Mouse (Mus musculus) left cerebral cortex, postnatal 25 days (tissue): Measurements from ENCODE around the gene Ttc28. TPM values are rescaled to one million over a fixed set of nuclear protein-coding genes. Genes with fewer than 3 reads are reported as not detected.
A peak's percentile ranks its signal among the peaks of the same experiment; 100 is the strongest.

Experiments used
- DNase-seq, 2 experiments: peaks; one replicate each; pipeline ENCODE4 v3.0.0; 2022; ENCODE audit warnings: low spot score in 2 of 2, mixed read lengths in 1 of 2
- intact Hi-C: fragments of 180-260 bp; cut with DNase I; formaldehyde crosslinking; loops from one replicate; pipeline ENCODE4 v1.15.1; 2025
- total RNA-seq, 2 experiments: library from RNA; stranded (reverse); gene quantifications; 2 replicates each; pipeline ENCODE4 v1.2.3; 2021

The Ttc28 gene
- total RNA-seq, 2 experiments from 2014 or later, result 11.6 to 13.2 TPM

DNA sequence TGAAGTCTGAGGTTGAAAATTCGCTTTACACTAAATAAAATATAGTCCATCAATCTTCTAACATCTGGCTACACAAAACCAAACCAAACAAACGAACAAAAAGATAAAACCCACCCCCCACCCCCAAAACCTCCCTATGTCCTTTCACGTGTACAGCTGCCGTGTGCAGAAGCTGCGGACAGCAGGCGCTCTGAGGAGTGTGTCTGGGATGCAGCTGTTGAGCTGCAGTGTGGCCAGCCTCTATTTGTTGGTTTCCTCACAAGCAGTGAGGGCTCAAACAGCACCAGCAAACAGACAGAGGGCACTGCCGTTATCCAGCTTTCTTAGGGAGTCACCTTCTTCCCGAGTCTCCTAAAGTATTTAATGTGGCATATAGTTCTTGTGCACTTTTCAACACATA is 146.6 kb downstream of the Ttc28 start:
- DNase-seq, result no peak
- intact Hi-C loops, result no loop called here

DNA sequence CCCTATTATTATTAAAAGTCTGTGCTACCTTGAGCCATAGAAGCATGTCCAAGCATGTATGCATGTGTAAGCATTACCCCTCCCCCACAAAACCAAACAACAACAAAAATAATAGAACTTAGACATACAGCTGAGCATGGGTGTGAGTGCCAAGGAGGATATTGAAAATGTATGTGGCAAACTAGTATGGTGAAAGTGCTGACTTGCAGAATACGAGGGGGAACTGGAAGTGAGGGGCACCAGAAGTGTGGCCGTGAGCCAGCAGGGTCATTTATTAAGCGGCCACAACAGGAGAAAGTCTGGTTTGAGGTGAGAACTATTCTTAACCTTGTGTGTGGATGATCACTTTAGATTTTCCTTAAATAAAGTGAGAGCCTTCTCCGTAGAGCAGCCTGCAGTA is 148.7 kb downstream of the Ttc28 start:
- intact Hi-C loops, result no loop called here
- no peak for DNase-seq

DNA sequence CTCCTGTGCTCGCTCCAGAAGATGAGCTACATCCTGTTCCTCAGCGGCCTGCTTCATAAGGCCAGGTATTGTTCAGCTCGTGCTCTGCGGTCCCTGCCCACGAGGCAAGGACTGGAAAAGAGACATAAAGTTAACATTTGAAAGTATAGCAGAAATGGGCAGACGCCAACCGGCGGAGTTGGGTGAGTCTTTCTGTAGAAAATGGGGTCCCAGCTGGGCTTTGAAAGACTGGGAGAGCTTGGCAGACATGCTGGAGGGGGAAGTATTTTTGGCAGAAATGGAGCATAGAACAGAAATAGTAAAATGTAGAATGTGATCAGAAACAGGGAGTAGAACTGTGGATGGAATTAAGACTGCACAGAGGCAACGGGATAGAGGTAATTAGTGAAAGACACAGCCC is 149.3 kb downstream of the Ttc28 start:
- intact Hi-C loops, result no loop called here

DNA sequence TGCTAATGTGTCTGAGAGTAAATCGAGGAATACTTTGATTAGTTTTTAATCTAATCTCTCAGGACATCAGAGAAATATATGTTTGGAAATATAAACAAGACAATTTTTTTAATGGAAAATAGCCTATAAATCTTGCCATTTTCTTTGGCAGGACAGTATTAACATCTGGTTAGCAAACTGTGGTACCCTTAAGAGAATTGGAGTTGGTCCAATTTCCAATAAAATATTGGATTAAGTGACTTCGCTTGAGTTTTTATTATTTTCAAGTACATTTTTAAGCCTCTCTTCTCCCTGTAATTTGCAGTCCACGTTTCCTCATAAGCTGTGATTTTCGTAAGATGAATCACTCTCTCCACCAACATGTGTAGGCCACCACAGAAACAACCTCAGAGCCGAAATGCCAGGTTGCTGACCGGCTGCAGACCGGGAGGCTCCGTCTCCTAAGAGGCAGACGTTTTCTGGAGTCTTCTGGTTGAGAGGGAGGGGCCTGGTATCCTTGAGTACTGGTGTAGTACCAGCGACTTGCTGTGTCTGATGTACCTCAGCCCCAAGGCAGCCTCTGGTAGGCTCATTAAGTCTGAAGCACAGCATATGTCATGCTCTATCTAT is 153.2 kb downstream of the Ttc28 start:
- no peak for DNase-seq
- intact Hi-C loops, result no loop called here

More for the DNA sequence above, 149.3 kb downstream of the Ttc28 start:
- DNase-seq, result peak in 1 of 2 experiments; percentile 69

DNA sequence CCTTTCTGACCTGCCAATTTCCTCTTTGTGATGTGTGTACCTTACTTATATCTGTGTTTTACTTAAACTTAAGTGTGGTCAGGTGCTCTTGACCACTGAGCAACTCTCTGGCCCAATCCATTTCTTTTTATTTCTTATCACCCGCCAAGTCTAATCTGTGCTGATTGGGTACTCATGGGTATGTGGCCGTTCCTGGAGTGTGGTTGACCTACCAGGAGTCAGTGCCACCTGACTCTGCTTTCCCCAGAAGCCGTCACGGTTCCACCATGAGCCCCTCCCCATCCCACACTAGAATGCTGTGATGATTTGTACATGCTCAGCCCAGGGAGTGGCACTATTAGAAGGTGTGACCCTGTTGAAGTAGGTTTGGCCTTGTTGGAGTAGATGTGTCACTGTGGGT is 153.9 kb downstream of the Ttc28 start:
- DNase-seq, result no peak
- intact Hi-C loops, result no loop called here

DNA sequence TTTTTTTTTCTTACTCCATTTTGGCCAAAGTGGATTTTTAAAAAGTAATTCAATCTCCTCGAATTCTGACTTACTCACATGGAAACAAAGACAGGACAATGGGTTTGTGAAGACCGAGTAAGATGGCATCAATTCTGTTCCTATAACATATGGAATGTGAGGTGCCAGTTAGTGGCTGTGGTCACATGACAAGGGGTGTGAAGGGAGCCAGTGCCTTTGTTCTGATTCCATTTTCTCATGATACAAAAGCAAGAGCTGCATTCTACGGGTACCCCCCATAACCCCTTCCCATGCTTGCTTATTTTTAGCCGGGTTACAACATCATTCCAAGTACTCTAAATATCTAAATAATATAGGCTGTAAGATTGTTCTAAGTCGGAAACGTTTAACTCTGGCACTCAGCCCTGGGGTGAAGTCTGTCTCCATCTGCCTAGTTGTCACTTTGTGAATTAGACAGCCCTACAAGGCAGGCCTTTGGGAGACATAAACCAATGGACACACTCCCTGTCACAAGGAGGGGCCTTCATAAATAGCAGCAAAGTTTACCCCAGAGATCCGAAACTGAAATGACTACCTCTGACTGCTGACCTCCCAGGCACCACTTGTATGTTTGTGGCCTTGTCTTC is 157.6 kb downstream of the Ttc28 start:
- intact Hi-C loops, result no loop called here
- DNase-seq, result no peak

DNA sequence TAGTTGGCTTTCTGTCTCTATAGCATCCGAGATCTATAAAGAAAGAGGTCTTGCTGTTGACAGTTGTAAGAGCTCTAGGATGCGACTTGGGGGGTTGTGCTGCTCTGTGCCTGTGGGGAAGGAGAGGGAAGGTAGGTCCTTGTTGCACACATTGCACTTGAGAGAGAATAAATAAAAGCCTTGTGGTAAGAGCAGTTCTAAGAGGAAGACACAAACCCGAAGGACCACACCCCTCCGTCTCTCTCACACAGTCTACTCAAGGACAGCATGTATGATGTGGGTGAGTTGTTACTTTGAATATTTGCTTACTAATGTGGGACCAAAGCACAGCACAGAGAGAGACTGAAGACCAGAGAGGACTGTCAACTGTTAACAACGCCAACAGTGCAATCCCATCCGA is 160.2 kb downstream of the Ttc28 start:
- intact Hi-C loops, result no loop called here
- no peak for DNase-seq

DNA sequence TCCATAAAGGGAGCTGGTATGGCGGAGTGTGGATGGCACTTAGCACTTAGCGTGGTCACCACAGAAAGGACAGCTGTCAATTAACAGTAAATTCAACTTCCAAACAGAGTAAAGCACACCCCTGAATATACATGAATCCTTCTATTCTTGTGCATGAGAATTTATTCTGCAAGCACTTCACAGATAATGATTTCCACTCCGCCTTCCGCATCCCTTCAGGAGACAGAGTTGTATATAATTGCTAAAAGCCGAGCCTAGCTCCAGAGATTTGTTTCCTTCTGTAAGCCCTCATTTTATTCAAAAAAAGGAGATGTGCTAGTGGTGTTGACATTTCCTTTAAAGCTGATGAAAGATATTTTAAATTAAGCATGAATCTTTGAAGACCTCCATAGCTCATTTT is 162.3 kb downstream of the Ttc28 start:
- intact Hi-C loops, result no loop called here

DNA sequence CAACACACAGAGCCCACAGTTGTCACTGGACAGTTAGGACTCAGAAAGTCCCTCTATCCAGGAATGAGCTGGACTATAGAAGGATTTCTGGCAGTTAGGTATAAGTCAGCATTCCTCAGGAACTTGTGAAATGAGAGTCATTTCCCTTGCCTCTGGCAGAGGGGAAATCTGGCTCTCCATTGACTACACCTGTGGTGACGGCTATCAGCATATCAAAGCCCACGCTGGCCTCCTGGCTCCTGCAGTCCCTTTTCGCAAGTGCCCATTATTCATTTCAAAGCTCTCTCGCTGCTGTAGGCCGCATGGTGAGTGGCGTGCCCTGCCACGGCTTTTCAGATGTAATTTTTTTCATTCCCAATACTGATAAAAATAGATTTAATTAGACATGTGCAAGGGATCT is 164.6 kb downstream of the Ttc28 start:
- DNase-seq, result no peak
- intact Hi-C loops, result no loop called here

More for the DNA sequence above, 162.3 kb downstream of the Ttc28 start:
- no peak for DNase-seq

DNA sequence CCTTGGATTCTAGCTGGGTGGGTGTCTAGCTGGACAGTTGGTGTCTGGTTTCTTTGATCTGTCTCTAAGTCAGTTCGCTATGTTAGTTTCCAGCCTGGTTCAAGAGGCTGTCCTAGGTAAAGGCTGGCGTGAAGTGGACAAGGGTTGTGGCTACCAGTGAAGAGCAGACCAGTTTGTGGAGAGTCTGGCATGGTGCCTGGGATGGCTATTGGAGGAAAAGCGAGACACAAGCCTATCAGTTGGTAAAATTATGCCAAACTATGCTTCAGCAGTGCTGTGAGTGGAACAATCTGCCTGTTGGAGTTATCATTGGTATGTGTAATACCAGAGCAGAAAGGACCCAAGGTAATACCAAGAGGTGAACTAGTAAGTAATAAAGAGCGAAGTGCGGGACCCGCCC is 166.8 kb downstream of the Ttc28 start:
- intact Hi-C loops, result no loop called here
- no peak for DNase-seq

DNA sequence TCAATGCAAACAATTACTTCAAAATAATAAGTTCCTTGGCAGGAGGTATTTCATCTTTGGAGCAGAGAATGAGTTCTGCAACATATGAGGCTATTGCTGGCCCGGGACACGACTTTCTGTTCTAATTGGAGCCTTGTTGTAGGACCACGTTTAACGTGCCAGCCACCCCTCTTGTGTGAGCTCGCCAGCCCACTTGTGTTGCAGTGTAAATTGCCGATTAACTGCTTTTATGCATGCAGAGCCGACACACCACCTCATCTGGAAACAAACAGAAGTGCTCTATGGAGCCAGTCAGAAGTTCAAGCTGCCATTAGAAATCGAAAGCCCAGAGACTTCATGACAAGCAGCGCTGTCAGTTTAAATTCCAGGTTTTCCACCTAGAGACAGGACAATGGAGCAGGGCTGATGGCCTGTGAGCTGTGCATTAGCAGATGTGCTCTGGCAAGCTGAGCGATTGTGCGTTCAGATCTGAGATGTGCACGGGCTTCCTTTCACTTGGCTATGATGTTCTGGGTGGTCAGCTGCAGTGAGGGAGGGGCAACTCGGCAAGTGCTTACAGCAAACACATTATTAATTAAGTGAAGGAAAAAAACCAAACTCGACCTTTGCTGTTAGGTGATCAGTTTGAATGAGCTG is 167.4 kb downstream of the Ttc28 start:
- DNase-seq, result no peak
- intact Hi-C loops, result no loop called here

DNA sequence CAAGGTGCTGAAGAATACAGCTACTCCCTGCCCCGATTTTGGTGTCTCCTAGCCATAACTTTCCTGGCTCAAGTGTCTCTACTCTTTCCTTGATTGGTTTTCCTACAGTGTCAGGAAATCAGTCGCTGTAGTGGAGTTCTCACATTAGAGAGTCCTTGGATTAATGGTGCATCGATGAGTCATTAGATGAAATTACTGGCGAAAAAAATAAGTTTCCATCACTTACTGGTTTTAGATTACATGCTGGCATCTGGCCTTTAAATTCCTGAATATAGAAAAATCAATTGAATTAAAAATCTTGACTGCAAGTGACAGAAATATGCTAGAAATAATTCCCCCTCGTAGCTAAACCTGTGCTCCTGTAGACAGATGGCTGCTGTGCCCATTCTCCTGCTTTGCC is 168.4 kb downstream of the Ttc28 start:
- no peak for DNase-seq
- intact Hi-C loops, result no loop called here

DNA sequence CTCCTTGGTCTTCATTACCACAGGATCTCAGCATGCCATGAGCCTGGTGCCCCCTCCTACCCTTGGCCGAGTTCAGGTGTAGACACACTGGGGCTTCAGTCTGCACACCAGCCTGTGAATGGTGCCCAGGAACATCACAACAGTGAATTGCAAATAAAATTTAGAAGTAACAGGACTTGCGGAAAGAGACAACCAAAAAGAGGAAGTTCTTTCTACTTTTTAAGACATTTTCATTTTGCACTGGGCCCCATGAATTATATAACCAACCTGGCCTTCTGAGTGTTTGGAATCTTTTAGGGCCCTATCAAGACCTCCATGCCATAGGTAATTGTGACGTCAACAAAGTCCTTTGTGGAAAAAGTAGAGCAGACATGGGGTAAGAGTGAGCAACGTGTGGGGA is 170.0 kb downstream of the Ttc28 start:
- no peak for DNase-seq
- intact Hi-C loops, result no loop called here

DNA sequence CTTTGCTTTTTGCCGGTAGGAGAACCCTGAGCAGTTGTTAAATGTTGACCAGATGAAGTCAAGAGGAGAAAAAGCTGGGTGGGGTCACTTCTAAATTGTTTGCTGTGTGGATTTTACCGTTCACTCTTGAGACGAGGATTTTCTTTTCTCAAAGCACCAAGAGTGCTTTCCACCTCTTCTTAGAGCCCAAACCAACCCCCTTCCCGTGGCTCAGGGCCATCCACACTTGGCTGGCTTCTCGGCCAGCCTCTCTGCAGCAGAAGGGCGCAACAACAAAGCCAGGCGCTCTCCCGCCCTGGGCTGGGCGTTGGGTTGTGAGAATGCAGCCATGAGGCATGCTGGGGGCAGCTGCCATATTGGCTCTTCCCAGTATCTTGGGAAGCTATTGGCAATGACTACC is 170.5 kb downstream of the Ttc28 start:
- DNase-seq, result no peak
- intact Hi-C loops, result no loop called here

DNA sequence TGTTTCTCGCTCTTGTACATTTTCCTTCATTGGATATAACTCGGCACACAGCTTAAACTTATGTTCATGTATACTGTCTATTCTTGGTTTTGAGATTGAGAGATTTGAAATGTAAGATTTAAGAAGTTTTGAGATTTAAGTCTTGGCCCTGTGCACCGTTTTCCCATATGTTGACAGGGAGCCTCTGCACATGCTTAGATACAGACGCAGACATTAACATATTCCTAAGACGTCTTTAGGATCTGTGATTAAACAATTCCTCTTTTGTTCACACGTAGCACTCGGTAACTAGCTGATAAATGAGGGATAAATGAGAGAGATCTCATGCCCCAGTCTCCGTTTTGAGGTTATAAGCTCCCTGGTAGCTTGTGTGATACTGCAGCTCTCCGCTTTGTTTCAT is 174.8 kb downstream of the Ttc28 start:
- intact Hi-C loops, result no loop called here
- no peak for DNase-seq

DNA sequence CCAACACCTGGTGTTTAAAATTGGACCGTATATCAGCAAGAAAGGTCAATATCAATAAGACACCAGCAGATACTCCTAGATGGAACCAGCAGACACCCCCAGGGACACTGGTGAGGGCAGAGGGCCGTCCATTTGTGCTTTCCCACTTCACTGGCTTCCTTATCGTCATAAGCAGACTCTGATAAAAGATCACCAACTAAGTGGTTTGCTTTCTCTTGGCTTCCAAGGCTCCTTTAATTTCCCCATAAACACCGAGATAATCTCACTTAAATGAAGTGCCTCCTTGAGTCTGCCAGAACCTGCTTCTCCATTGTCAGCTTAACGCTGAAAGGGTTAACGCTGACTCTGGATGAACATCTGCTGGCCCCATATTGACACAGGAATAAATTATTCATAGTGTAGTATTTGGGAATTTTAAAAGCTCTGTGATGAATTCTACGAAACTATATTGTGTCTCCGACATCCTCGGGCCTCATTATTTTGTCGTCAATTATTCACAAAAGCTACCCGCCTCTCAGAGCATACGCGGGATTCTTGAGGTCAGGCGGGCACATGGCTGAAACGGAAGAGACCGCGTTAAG is 175.3 kb downstream of the Ttc28 start:
- no peak for DNase-seq
- intact Hi-C loops, result no loop called here

DNA sequence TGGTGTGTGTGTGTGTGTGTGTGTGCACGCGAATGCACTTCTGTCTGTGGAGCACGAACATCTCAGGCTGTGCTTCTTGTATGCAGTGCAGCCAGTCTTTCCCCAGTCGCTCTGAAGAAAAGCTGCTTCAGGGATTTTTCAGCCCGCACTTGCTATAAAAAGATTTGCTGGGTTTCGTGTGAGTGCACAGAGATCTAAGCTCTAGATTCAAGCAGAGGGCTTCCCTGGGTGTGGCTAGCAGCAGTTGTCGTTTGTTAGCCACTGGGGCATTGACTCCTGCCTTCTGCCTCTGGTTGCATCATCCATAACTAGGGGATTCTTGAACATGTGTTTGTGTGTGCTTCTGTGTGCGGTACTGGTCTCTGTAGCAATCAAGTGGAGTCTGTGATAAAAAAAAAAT is 175.9 kb downstream of the Ttc28 start:
- intact Hi-C loops, result no loop called here
- DNase-seq, result peak; percentile 29 to 60

DNA sequence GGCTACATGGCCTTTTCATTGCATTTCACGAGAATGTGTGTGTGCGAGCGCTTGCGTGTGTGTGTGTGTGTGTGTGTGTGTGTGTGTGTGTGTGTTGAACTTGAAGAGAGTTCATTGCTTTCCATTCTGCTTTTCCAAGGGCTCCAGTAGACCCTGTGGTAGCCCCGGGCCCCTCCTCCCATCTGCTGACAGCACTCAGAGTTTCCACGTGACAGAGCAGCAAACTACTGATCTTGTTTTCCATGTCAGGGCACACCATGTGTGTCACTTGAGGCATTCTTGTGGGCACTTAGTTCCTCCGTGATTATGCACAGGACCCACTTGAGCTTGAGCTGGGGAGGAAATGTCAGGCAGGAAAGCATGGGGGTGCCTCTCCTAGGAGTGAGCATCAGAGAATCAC is 177.5 kb downstream of the Ttc28 start:
- intact Hi-C loops, result no loop called here
- no peak for DNase-seq

DNA sequence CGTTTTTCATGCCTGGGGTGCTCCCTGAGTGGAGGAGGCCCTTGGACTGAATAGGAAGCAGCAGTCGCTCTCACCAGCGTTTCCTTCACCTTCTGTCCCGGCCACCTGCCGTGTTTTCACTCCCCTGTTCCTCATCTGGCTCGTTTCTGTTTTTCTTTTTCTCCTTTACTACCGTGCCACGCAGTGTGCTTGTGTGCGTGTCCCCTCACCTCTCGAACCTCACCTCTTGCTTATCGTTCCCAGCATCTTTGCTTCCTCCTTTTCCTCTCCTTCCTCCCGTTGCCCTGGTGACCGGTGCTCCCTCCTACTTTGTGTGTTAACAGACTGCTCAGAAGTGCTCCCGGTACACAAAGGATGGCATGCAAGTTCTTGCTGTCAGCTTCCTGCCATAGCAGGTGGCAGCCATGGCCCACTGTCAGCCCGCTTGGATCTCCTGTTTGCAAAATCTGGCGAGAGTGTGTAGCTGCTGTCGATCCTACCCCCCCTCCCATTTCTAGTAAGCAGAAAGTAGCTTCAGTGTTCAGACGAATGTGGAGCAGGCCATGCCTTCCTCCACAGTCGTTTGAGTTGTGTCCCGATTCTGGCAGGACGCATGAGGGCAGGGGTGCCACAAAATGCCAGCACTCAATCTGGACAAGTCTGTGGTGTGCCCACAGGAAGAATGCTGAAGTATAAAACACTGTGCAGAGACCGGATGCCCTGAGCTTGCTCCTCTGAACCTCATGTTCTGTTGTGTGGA is 179.0 kb downstream of the Ttc28 start:
- intact Hi-C loops, result no loop called here
- peak; percentile 23 to 47 for DNase-seq

DNA sequence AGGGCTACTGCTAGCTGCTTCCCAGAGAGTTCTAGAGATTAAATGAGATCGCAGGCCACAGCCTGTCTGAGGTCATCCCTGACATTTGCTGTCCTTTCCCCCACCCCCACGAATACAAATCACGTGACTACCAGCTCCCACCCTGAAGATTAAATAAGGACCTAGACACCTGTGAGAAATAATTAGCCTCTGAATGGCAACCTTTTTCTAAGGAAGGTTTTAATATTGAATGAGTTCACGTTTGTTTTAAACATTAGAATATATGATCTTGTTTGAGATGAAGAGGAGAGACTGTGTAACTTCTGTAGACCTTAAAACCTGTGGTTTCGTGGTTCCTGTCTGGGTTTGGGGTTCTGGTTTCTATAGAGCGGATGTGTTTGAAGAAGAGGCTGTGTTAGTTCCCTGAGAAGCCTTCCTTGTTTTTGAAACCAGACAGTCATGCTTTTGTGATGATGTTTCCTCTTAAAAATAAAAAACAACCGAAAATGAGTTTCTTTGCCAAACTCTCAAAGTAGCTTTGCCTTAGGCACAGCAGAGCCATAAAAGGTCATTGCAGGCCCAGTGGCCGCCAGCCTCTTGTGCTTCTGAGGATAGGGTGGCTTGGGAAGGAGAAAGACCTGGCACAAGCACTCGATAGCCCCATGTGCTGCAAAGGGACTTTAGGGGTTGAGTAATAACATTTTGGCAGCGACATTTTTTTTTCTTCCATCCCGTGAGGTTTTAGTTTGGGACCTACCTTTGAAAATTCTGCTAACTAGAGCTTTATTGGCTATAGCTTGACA is 179.7 kb downstream of the Ttc28 start:
- intact Hi-C loops, result no loop called here
- no peak for DNase-seq
